Mouse (Mus musculus) liver, embryonic 14.5 days (tissue): ENCODE results near the gene Slc12a3.

Experiments
- CTCF ChIP-seq: IDR thresholded peaks from 2 replicates; pipeline ENCODE4 v1.5.1; 2016; ENCODE audit warnings: antibody characterized with exemption, low read depth, control low read depth
- EP300 ChIP-seq: IDR thresholded peaks from 2 replicates; pipeline ENCODE4 v1.6.1; 2016; ENCODE audit warnings: antibody characterized with exemption, low read depth

DNA sequence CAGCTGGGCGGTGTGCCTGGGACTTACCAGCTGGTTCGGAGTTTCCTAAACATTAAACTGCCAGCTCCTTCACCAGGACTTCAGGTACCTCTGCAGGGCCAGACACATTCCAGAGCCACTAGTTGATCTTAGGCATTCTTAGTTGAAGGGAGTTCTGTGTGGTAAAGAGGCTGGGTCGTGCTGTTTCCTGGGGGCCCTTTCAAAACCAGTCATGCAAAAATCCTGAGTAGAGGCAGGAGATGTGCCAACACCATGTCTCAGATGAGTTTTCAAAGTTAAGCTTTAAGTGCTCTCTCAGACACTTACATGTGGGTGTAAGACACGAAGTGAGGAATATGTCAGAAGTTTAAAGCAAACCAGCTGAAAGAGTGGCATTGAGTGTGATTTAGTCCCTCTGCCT lies 28.2 kb upstream of the Slc12a3 start:
- TF ChIP-seq CTCF (no peak), EP300 (no peak)
